Mouse (Mus musculus): ENCODE measurements at regions not wholly inside any gene's neighbourhood (a gene's known extent, or its start where the extent isn't known, plus 50 kb on each side); places are given as distances from the start of the nearest gene placed in this dataset.
A peak's percentile ranks its signal among the peaks of the same experiment; 100 is the strongest.
"Not testable (repeated sequence)": the region's sequence is repeated elsewhere in the genome, so short reads cannot be mapped to it uniquely, and the experiment has no call there.

DNA sequence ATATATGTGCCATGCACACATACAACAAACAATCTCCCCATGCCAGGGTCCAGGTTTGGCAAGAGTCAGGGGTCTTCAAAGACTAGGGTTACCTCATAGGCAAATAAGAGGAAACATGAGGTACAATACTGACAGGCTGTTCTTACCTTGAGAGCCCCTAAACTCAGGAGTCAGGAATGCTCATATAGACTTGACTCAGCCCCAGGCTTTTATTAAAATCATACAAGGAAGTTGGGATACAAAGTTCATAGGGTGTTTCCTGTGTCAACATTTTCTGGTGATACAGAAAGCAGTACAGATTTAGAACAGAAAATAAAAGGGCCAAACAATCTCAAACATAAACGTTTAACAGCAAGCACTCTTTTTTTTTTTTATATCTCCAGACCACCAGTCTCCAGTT lies 2102.4 kb upstream of the Aga start:
- no peak for DNase-seq

DNA sequence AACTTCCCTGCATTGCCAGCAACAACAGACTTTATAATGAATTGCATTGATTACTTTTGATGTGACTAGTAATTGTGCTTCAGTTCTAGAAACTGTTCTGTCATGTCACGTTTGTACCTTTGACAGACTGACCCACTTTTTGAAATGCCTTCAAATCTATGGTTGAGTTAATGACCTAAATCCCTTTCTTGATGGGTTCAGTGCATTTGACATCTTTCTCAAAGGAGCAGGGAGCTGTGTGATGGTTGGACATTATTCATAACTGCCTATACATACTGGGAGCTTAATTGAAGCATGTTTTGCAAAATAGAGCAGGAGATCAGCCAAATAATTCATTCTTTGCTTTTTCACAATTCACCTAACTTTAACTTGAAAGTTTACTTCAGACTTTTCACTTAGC lies 2083.1 kb upstream of the Aga start:
- DNase-seq, result no peak

- no peak for DNase-seq
Observed at GRCm38 (mm10) chr8:51428851-51429250, 2082.7 kb upstream of the Aga start.

DNA sequence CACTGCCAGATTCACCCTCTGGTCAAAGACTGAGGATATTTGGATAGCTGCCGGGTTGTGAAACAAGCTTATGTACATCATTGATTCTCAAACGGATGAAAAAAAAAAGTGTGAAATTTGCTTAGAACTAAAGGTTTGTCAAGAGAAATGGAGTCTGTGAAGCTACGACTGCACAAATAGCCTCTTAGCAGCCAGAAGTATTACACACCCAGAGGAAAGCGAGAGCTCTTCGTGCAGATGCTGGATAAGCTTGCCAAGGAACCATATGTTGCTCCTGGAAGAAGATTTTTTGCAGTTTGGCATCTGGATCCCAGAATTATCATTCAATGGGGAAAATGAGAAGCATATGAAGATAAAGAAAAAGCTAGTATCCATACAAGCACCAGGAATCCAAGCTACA lies 2063.9 kb upstream of the Aga start:
- DNase-seq, result no peak

- no peak for DNase-seq
Observed at GRCm38 (mm10) chr8:51448600-51448999, 2062.9 kb upstream of the Aga start.

GRCm38 (mm10) chr8:51479406-51479805 lies 2032.1 kb upstream of the Aga start:
- no peak for DNase-seq

- peak in 1 of 2 experiments; percentile 0 for DNase-seq
Observed at GRCm38 (mm10) chr8:51502567-51502966, 2009.0 kb upstream of the Aga start.

- no peak for DNase-seq
Observed at GRCm38 (mm10) chr8:51523163-51523562, 1988.4 kb upstream of the Aga start.

DNA sequence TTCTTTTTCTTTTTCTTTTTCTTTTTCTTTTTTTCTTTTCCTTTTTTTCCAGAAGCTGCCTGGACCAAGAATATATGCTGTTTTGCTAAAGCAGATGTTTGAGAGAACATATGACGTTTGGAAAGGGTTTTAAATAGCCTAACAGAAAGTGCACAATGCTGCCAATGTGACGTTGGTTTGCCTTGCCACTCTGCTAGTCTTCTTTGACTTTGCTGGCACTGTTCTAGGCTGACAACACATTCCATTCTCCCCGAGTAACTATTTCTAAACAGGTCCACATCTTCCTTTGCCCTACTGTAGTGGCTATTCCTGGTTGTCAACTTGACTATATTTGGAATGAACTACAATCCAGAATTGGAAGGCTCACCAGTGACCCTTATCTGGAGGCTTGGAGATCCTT lies 1958.4 kb upstream of the Aga start:
- not testable (repeated sequence) for DNase-seq

Measured in cerebellum, postnatal 14 days (tissue).